Mouse (Mus musculus) stomach, postnatal 0 days (tissue): Measurements from ENCODE around the gene Selenof. TPM values are rescaled to one million over a fixed set of nuclear protein-coding genes. Genes with fewer than 3 reads are reported as not detected.

ENCODE experiments used
- ATAC-seq: fragments of 200-750 bp; cut with Nextera tagmentation; 2 replicates; pipeline ENCODE4 v1.8.0; 2017; ENCODE audit not compliant: low FRiP score, low TSS enrichment
- DNase-seq: peaks from one replicate; pipeline ENCODE4 v3.0.0-alpha.2; 2016; ENCODE audit warnings: low spot score
- H3K27ac ChIP-seq: fragments of 300-500 bp; sonication (generic); replicated peaks from 2 replicates; pipeline ENCODE4 v1.5.1; 2014; ENCODE audit warnings: mild to moderate bottlenecking, control low read depth
- H3K27me3 ChIP-seq: fragments of 300-500 bp; sonication (generic); 2 replicates; pipeline ENCODE4 v1.6.1; 2014; ENCODE audit warnings: low read length; ENCODE audit not compliant: control insufficient read depth, insufficient read depth
- H3K36me3 ChIP-seq: fragments of 300-500 bp; sonication (generic); 2 replicates; pipeline ENCODE4 v1.6.1; 2014; ENCODE audit warnings: low read length, mixed read lengths; ENCODE audit not compliant: control insufficient read depth, insufficient read depth
- H3K4me1 ChIP-seq: fragments of 300-500 bp; sonication (generic); replicated peaks from 2 replicates; pipeline ENCODE4 v1.6.1; 2014; ENCODE audit warnings: antibody characterized with exemption; ENCODE audit not compliant: control insufficient read depth, insufficient read depth
- H3K4me2 ChIP-seq: fragments of 300-500 bp; sonication (generic); replicated peaks from 2 replicates; pipeline ENCODE4 v1.6.1; 2014; ENCODE audit warnings: low read depth, mild to moderate bottlenecking, control low read depth, moderate library complexity
- H3K4me3 ChIP-seq: fragments of 300-500 bp; sonication (generic); 2 replicates; pipeline ENCODE4 v1.5.1; 2014; ENCODE audit warnings: low read depth, low read length, control low read depth
- H3K9ac ChIP-seq: fragments of 300-500 bp; sonication (generic); 2 replicates; pipeline ENCODE4 v1.6.1; 2014; ENCODE audit warnings: mild to moderate bottlenecking, low read length, control low read depth, mixed read lengths
- H3K9me3 ChIP-seq: fragments of 300-500 bp; sonication (generic); 2 replicates; pipeline ENCODE4 v1.6.1; 2016; ENCODE audit warnings: low read length; ENCODE audit not compliant: control insufficient read depth
- CTCF ChIP-seq: IDR thresholded peaks from 2 replicates; pipeline ENCODE4 v1.5.1; 2016; ENCODE audit warnings: antibody characterized with exemption, low read depth, mild to moderate bottlenecking, moderate library complexity
- EP300 ChIP-seq: optimal IDR thresholded peaks from 2 replicates; pipeline ENCODE3; 2016; ENCODE audit warnings: antibody characterized with exemption
- WGBS: fragments of 180-500 bp; shearing (Covaris S2); extraction: QIAGEN DNeasy Blood & Tissue Kit; methylation state at CpG from one replicate; pipeline ENCODE4 v1.1.7; 2014; 5-methylcytosine and 5-hydroxymethylcytosine counted together
- polyA plus RNA-seq: library from polyadenylated mRNA; unstranded; fragments of >200 nt; fragmentation: Nextera tagmentation; extraction: Ambion mirVana; gene quantifications from 2 replicates; pipeline ENCODE4 v1.2.1, GENCODE M21; 2015

Gene Selenof
- polyA plus RNA-seq, 1 experiment from 2014 or later, result 560 TPM

DNA sequence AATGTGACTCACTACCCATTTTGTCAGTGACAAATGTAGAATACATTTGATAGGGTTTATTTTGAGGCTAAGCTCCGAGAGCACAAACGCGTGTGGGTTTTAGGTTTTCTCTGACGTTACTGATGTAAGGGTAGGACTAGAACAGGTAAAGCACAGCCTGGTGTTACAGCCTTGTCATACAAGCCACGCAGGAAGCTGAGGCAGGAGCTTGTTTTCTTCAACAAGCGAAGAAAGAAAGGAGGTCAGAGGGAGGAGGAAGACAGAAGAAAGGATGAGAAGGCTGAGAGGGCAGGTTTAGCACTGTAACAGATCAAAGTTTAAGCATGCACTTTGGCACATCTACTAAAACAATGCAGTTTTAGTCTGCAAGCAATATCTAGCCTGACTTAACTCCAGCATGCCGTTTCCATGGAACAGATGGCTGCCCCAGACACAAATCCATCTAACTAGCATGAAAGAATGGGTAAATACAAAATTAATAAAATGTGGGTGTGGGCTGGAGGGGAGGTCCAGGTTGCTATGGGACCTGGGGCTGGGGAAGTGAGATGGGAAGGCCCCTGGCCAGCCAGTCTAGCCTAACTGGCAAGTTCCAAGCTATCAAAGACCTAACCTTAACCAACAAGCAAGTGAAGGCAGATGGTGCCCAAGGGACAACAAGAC, 21.8 kb upstream of the Selenof start:
- DNase-seq, result no peak
- TF ChIP-seq CTCF (no peak), EP300 (no peak)
- Histone ChIP-seq H3K4me2 (no peak overlapping the region), H3K36me3 (no peaks in the 10 kb centered on the region), H3K27me3 (no peaks in the 10 kb centered on the region), H3K27ac (no peak overlapping the region), H3K9ac (no peak overlapping the region), H3K4me1 (no peaks in the 10 kb centered on the region), H3K9me3 (no peaks in the 10 kb centered on the region), H3K4me3 (no peak overlapping the region)
- ATAC-seq, result no peak
- 67% methylated on average over 7 of the region's 7 CpGs for WGBS

DNA sequence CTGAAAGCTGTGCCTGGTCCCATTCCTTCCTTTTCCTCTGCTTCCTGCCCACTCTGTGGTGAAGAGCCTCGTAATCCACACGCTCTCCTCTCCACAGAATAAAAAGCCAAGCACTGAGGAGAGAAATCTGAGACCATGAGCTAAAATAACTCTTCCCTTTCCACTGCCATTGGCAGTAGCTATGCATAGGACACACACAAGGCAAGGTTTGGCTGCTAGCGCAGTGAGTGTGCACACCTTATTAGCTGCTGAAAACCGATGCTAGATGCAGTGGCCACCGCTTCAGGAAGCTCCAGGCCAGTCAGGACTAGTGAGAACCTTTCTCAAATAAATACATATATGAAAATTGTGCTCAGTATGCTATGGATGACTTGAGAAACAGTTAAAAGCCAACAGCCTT, 20.1 kb upstream of the Selenof start:
- Histone ChIP-seq H3K4me2 (no peak overlapping the region), H3K9me3 (no peaks in the 10 kb centered on the region), H3K4me3 (no peak overlapping the region), H3K4me1 (no peaks in the 10 kb centered on the region; the same call in 1 of the 2 replicates), H3K27ac (no peak overlapping the region), H3K9ac (no peak overlapping the region), H3K27me3 (no peaks in the 10 kb centered on the region), H3K36me3 (no peaks in the 10 kb centered on the region)
- TF ChIP-seq EP300, result no peak
- TF ChIP-seq CTCF, result no peak
- 86% methylated on average over 5 of the region's 5 CpGs for WGBS
- no peak for DNase-seq
- ATAC-seq, result no peak

- no peak overlapping the region for H3K4me3 ChIP-seq
- no peak overlapping the region for H3K9ac ChIP-seq
- DNase-seq (no peak), ATAC-seq (no peak)
- 71% methylated on average over 5 of the region's 5 CpGs for WGBS
- H3K27me3 ChIP-seq, result no peaks in the 10 kb centered on the region
- H3K4me1 ChIP-seq, result no peaks in the 10 kb centered on the region; the same call in 1 of the 2 replicates
- TF ChIP-seq CTCF (no peak), EP300 (no peak)
- no peak overlapping the region for H3K4me2 ChIP-seq
- H3K9me3 ChIP-seq, result no peaks in the 10 kb centered on the region
- no peak overlapping the region for H3K27ac ChIP-seq
- H3K36me3 ChIP-seq, result no peaks in the 10 kb centered on the region
Measured at GRCm38 (mm10) chr3:144550659-144551058, 19.4 kb upstream of the Selenof start.

- H3K4me1 ChIP-seq, result no peaks in the 10 kb centered on the region; the same call in 1 of the 2 replicates
- H3K4me2 ChIP-seq, result no peak overlapping the region
- no peaks in the 10 kb centered on the region for H3K27me3 ChIP-seq
- 38% methylated on average over 4 of the region's 4 CpGs for WGBS
- no peaks in the 10 kb centered on the region for H3K9me3 ChIP-seq
- H3K9ac ChIP-seq, result no peak overlapping the region
- ATAC-seq (no peak), DNase-seq (peak; percentile 28)
- no peak overlapping the region for H3K4me3 ChIP-seq
- H3K36me3 ChIP-seq, result no peaks in the 10 kb centered on the region
- no peak overlapping the region for H3K27ac ChIP-seq
- TF ChIP-seq EP300 (no peak), CTCF (no peak)
Measured at GRCm38 (mm10) chr3:144551416-144551815, 18.7 kb upstream of the Selenof start.

DNA sequence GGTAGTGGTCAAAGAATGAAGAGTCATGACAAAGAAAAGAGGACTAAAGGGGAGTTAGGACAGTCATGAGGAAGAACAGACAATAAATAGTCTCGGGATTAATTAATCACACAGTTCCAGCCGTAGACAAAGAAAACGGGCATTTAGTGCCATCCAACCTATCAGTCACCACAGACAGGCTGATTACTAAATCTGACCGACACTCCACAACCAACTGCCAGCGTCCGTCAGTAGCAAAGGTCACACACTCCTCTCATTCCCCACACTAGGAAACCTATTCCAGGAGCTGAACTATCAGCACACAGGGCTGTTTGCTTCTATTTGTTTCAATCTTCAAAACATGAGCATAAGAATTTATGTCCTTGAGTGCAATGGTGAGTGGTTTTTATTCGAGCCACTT, 16.2 kb upstream of the Selenof start:
- TF ChIP-seq EP300, result no peak
- TF ChIP-seq CTCF, result no peak
- no peaks in the 10 kb centered on the region for H3K9me3 ChIP-seq
- peaks cover 4% of the 10 kb centered on the region for H3K4me1 ChIP-seq
- H3K27ac ChIP-seq, result no peak overlapping the region
- no peak overlapping the region for H3K4me3 ChIP-seq
- H3K9ac ChIP-seq, result no peak overlapping the region
- ATAC-seq, result no peak
- no peak for DNase-seq
- no peaks in the 10 kb centered on the region for H3K36me3 ChIP-seq
- no peak overlapping the region for H3K4me2 ChIP-seq
- no peaks in the 10 kb centered on the region for H3K27me3 ChIP-seq
- WGBS, result 70% methylated on average over 7 of the region's 7 CpGs

DNA sequence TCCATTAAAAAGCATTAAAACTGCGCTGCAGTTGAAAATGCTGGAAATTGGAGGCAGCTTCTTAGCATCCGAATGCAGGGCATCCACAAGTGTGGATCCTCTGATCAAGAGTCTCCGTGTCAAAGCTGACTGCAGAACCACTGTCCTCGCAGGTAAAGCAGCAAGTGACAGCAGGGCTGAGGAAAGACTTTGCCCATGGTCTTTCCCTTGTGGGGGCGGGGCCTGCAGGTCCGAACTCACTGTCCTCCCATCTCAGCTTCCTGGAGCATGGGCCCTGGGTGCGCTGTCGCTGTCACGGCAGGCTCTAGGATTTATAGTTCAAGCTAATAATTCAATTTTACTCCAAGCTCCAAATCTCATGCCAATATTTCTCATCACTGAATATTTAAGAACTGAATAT, 15.6 kb upstream of the Selenof start:
- no peak for DNase-seq
- no peak for ATAC-seq

More for the DNA sequence above, 15.6 kb upstream of the Selenof start:
- H3K4me3 ChIP-seq, result no peak overlapping the region
- 70% methylated on average over 9 of the region's 9 CpGs for WGBS
- no peaks in the 10 kb centered on the region for H3K36me3 ChIP-seq
- no peaks in the 10 kb centered on the region for H3K9me3 ChIP-seq
- no peak overlapping the region for H3K9ac ChIP-seq
- H3K4me2 ChIP-seq, result no peak overlapping the region
- TF ChIP-seq CTCF (no peak), EP300 (no peak)
- H3K4me1 ChIP-seq, result peaks cover 4% of the 10 kb centered on the region
- H3K27ac ChIP-seq, result no peak overlapping the region
- H3K27me3 ChIP-seq, result no peaks in the 10 kb centered on the region
